ENCODE assay signal across 1 mouse cellular context in genomic region chr16:10388634-10389365, GRCm38 (mm10).
TF ChIP-seq lines count a peak whose summit lies in the region.

No protein-coding gene starts in this region.

TF ChIP-seq in MEL, 35 proteins besides CTCF, POLR2A, EP300 and RAD21:
- TF ChIP-seq POLR2AphosphoS5 (IDR thresholded peaks at IDR 0.05; ENCODE audit: borderline replicate concordance, low read depth, low read length) (no peak), ZKSCAN1 (IDR thresholded peaks at IDR 0.05; ENCODE audit: low read depth, low read length) (no peak), ZMIZ1 (IDR thresholded peaks at IDR 0.05; ENCODE audit: low read depth, low read length) (no peak), ETS1 (IDR thresholded peaks at IDR 0.05; ENCODE audit: low read depth, low read length) (no peak), SMC3 (IDR thresholded peaks at IDR 0.05; ENCODE audit: low read depth, low read length) (no peak), TCF12 (IDR thresholded peaks at IDR 0.05; ENCODE audit: low read depth, low read length) (no peak), MAZ (IDR thresholded peaks at IDR 0.05; ENCODE audit: low read depth, low read length) (no peak), JUND (IDR thresholded peaks at IDR 0.05; ENCODE audit: low read depth, low read length) (no peak), RCOR1 (IDR thresholded peaks at IDR 0.05; ENCODE audit: low read depth, low read length) (no peak), KAT2A (conservative IDR thresholded peaks at IDR 0.05; ENCODE audit: low read depth, low read length) (no peak), NRF1 (IDR thresholded peaks at IDR 0.05; ENCODE audit: insufficient read depth, low read depth, low read length, poor library complexity, severe bottlenecking) (no peak), POLR2AphosphoS2 (IDR thresholded peaks at IDR 0.05; ENCODE audit: low read length) (no peak), USF1 (IDR thresholded peaks at IDR 0.05; ENCODE audit: low read depth, low read length) (no peak), GATA1 (IDR thresholded peaks at IDR 0.05; ENCODE audit: low read depth, low read length) (no peak), MAFK (IDR thresholded peaks at IDR 0.05; ENCODE audit: borderline replicate concordance, low read depth, low read length) (no peak), SIN3A (IDR thresholded peaks at IDR 0.05; ENCODE audit: low read length) (no peak), ZC3H11A (IDR thresholded peaks at IDR 0.05; ENCODE audit: low read depth, low read length) (no peak), USF2 (IDR thresholded peaks at IDR 0.05; ENCODE audit: borderline replicate concordance in 1 of 2, insufficient read depth in 1 of 2, low read depth in 1 of 2, low read length in 2 of 2) (no peak), NELFE (IDR thresholded peaks at IDR 0.05; ENCODE audit: low read depth, low read length) (no peak), MXI1 (IDR thresholded peaks at IDR 0.05; ENCODE audit: low read depth, low read length) (no peak)
